Mouse (Mus musculus): ENCODE data around the gene Plac1.
A peak's percentile ranks its signal among the peaks of the same experiment; 100 is the strongest.
"Not testable (repeated sequence)": the region's sequence is repeated elsewhere in the genome, so short reads cannot be mapped to it uniquely, and the experiment has no call there.

Plac1 gene

GRCm38 (mm10) chrX:53041006-53041405 is 198.9 kb downstream of the Plac1 start:
- no peak for DNase-seq

GRCm38 (mm10) chrX:53040138-53040537 is 199.8 kb downstream of the Plac1 start:
- no peak for DNase-seq

GRCm38 (mm10) chrX:53039651-53040050 is 200.3 kb downstream of the Plac1 start:
- DNase-seq = no peak

- DNase-seq = no peak
Measured at GRCm38 (mm10) chrX:53038194-53038593, 201.7 kb downstream of the Plac1 start.

GRCm38 (mm10) chrX:53029559-53029958 is 210.4 kb downstream of the Plac1 start:
- no peak for DNase-seq

GRCm38 (mm10) chrX:53025471-53026223 is 214.3 kb downstream of the Plac1 start:
- DNase-seq = no peak

- not testable (repeated sequence) for DNase-seq
Measured at GRCm38 (mm10) chrX:53024268-53024667, 215.6 kb downstream of the Plac1 start.

- peak; percentile 35 for DNase-seq
Measured at GRCm38 (mm10) chrX:53023021-53023420, 216.9 kb downstream of the Plac1 start.
